Mouse (Mus musculus): ENCODE measurements around the gene Tenm2.

DNA sequence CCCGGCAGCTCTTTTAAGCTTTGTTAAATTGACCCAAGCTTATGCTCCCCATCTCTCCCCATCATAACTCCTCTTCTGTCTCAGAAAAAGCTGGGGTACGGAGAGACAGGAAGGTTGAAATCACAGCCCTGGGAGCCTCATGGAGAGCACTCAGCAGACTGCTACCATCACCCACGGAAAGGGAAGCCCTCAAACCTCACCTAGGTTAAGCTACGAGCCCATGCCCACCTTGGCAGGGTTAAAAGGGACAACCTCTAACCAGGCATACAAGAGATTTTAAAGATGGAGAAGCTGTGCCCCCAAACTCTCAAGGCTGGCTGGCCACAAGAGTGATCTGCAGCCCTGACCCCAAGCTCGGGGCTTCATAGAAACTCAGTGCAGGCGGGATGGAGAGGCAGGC is 1258.7 kb downstream of the Tenm2 start:
- TF ChIP-seq CTCF (IDR thresholded peaks at IDR 0.05; ENCODE audit: low read depth) = no peak
- no peak for TF ChIP-seq EP300 (IDR thresholded peaks at IDR 0.05; ENCODE audit: low read depth)
